Mouse (Mus musculus): ENCODE data around the gene Gnai2. TPM values are rescaled to one million over a fixed set of nuclear protein-coding genes. Genes with fewer than 3 reads are reported as not detected.

Gene Gnai2
- polyA plus RNA-seq, 1 experiment from 2014 or later = 397 TPM

- Histone ChIP-seq H3K9ac (peak overlapping the region; percentile 67), H3K4me3 (peak overlapping the region; percentile 23; the same call in 1 of the 2 replicates), H3K27me3 (no peaks in the 10 kb centered on the region), H3K4me2 (peak overlapping the region; percentile 99), H3K36me3 (ENCODE audit: poor library complexity, severe bottlenecking) (peaks cover 30% of the 10 kb centered on the region), H3K9me3 (replicated peaks) (no peaks in the 10 kb centered on the region), H3K27ac (peak overlapping the region; percentile 99), H3K4me1 (peaks cover 87% of the 10 kb centered on the region)
- no peak for ATAC-seq
- WGBS = 11% methylated on average over 20 of the region's 20 CpGs
Observed at GRCm38 (mm10) chr9:107627387-107628255, 7.5 kb downstream of the Gnai2 start.

GRCm38 (mm10) chr9:107626844-107627277, 8.3 kb downstream of the Gnai2 start:
- Histone ChIP-seq H3K9ac (peak overlapping the region; percentile 67), H3K27me3 (no peaks in the 10 kb centered on the region), H3K4me3 (peak overlapping the region; percentile 23), H3K9me3 (replicated peaks) (no peaks in the 10 kb centered on the region), H3K4me1 (peaks cover 79% of the 10 kb centered on the region), H3K4me2 (peak overlapping the region; percentile 99), H3K36me3 (ENCODE audit: poor library complexity, severe bottlenecking) (peaks cover 37% of the 10 kb centered on the region), H3K27ac (peak overlapping the region; percentile 99)
- WGBS = 0% methylated on average over 1 of the region's 2 CpGs
- peak; percentile 75 for ATAC-seq

DNA sequence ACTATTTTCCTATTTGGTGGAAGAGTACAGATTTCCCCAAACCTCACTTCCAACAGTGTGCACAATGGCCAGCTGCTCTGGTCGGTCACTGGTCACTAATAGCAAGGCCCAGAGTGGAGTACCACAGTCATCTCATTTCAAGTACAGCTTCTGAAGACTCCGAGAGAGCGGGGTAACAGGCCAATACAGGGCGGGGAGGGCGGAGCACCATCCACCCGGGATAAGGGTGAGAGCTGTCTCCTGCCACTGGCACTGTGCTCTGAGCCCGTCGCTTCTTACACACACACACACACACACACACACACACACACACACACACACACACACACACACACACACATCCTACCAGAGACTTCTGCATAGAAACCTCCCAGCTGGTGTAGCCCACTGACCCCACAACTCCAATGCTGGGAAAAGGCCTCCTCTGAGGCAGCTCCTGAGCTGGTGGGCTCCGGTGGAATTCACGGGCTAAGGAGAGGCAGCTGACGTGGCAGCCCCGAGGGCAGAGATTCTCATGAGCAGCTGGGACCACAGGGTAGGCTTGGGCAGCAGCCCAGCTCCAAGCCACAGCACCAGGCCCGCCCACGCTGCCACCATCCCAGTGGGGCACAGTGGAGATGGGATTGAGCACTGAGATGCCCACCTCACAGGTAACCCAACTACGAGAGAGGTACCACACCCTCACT, 8.9 kb downstream of the Gnai2 start:
- 21% methylated on average over 13 of the region's 15 CpGs for WGBS
- Histone ChIP-seq H3K4me2 (peak overlapping the region; percentile 99), H3K9ac (peak overlapping the region; percentile 67), H3K36me3 (ENCODE audit: poor library complexity, severe bottlenecking) (peaks cover 38% of the 10 kb centered on the region), H3K4me1 (peaks cover 74% of the 10 kb centered on the region), H3K27ac (peak overlapping the region; percentile 99), H3K4me3 (peak overlapping the region; percentile 23), H3K27me3 (no peaks in the 10 kb centered on the region), H3K9me3 (replicated peaks) (no peaks in the 10 kb centered on the region)
- peak; percentile 66 for ATAC-seq

GRCm38 (mm10) chr9:107625351-107626128, 9.6 kb downstream of the Gnai2 start:
- peaks cover 66% of the 10 kb centered on the region for H3K4me1 ChIP-seq
- no peaks in the 10 kb centered on the region for H3K27me3 ChIP-seq
- 88% methylated on average over 12 of the region's 12 CpGs for WGBS
- no peaks in the 10 kb centered on the region for H3K9me3 ChIP-seq (replicated peaks)
- ATAC-seq = no peak
- no peak overlapping the region; the same call in 1 of the 2 replicates for H3K4me2 ChIP-seq
- H3K27ac ChIP-seq = peak overlapping the region; percentile 99
- H3K36me3 ChIP-seq (ENCODE audit: poor library complexity, severe bottlenecking) = peaks cover 40% of the 10 kb centered on the region
- no peak overlapping the region for H3K4me3 ChIP-seq
- peak overlapping the region; percentile 34; the same call in 1 of the 2 replicates for H3K9ac ChIP-seq

- H3K9ac ChIP-seq = peak overlapping the region; percentile 34; the same call in 1 of the 2 replicates
- H3K9me3 ChIP-seq (replicated peaks) = no peaks in the 10 kb centered on the region
- H3K27ac ChIP-seq = peak overlapping the region; percentile 99
- no peak overlapping the region for H3K4me2 ChIP-seq
- H3K4me3 ChIP-seq = no peak overlapping the region
- 84% methylated on average over 3 of the region's 3 CpGs for whole genome bisulfite sequencing
- no peak for ATAC-seq
- peaks cover 46% of the 10 kb centered on the region for H3K36me3 ChIP-seq (ENCODE audit: poor library complexity, severe bottlenecking)
- peaks cover 60% of the 10 kb centered on the region for H3K4me1 ChIP-seq
- no peaks in the 10 kb centered on the region for H3K27me3 ChIP-seq
Observed at GRCm38 (mm10) chr9:107624951-107625350, 10.2 kb downstream of the Gnai2 start.

DNA sequence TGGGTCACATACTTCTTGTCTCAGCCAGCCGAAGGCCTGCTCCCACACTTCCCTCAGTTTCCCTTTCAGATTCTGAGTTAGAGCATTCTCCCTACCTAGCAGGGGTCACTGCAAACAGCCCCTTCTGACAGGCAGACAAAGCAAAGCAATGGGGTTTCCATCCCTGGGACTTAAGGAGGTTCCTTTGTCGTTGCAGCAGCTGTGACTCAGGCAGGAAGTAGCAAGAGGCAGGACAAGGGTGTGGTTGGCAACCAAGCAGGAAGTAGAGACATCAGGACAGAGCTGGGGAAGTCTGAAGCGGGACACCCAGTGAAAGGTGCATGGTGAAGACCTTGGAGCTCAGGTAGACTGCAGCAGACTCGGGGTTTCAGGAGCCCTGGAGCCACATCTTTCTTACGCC, 10.6 kb downstream of the Gnai2 start:
- H3K9ac ChIP-seq = peak overlapping the region; percentile 34; the same call in 1 of the 2 replicates
- H3K4me1 ChIP-seq = peaks cover 60% of the 10 kb centered on the region
- peak overlapping the region; percentile 11; the same call in 1 of the 2 replicates for H3K27ac ChIP-seq
- no peak overlapping the region for H3K4me3 ChIP-seq
- H3K27me3 ChIP-seq = no peaks in the 10 kb centered on the region
- no peaks in the 10 kb centered on the region for H3K9me3 ChIP-seq (replicated peaks)
- 71% methylated on average over 5 of the region's 5 CpGs for WGBS
- H3K4me2 ChIP-seq = no peak overlapping the region
- peaks cover 50% of the 10 kb centered on the region for H3K36me3 ChIP-seq (ENCODE audit: poor library complexity, severe bottlenecking)
- no peak for ATAC-seq

DNA sequence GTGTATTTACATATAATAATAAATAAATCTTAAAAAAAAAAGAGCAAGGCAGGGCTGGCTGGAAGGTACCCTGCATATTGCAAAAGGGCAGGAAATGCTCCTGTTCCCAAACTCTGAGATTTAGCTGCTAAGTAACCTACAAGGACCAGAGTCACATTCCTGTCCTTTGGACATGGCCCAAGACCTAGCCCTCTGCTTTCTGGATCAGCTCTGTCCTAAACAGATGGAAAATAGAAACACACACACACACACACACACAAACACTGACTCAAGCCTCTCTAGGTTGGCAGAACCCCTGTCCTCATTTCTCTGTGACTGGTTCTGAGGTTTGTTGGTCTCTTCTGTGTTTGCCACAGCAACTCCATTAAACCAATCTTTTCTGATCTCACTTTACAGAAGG, 14.2 kb downstream of the Gnai2 start:
- no peak overlapping the region for H3K27ac ChIP-seq
- H3K9me3 ChIP-seq (replicated peaks) = no peaks in the 10 kb centered on the region
- H3K4me1 ChIP-seq = peaks cover 39% of the 10 kb centered on the region
- no peak overlapping the region for H3K4me2 ChIP-seq
- H3K36me3 ChIP-seq (ENCODE audit: poor library complexity, severe bottlenecking) = peaks cover 84% of the 10 kb centered on the region
- H3K9ac ChIP-seq = no peak overlapping the region
- no peaks in the 10 kb centered on the region for H3K27me3 ChIP-seq
- no peak overlapping the region for H3K4me3 ChIP-seq
- ATAC-seq = no peak

DNA sequence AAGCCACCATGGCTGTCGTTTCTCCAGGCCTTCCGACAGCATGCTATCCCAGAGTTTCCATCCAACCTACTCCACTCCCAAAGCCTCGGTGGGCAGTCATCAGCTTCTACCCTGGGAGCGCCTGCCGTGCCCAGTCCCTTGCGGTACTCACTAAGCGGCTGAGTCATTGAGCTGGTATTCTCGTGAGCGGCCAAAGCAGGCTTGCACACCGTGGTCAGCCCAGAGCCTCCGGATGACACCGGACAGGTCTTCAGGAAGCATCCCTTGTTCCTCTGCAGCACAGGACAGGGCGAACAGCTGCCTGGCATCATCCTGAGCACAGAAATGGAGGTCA, 15.7 kb downstream of the Gnai2 start:
- H3K4me2 ChIP-seq = no peak overlapping the region
- H3K4me3 ChIP-seq = no peak overlapping the region
- WGBS = 87% methylated on average over 13 of the region's 13 CpGs
- peak overlapping the region; percentile 28; the same call in 1 of the 2 replicates for H3K27ac ChIP-seq
- peaks cover 24% of the 10 kb centered on the region for H3K4me1 ChIP-seq
- H3K9me3 ChIP-seq (replicated peaks) = no peaks in the 10 kb centered on the region
- ATAC-seq = no peak
- peaks cover 86% of the 10 kb centered on the region for H3K36me3 ChIP-seq (ENCODE audit: poor library complexity, severe bottlenecking)
- no peak overlapping the region for H3K9ac ChIP-seq
- H3K27me3 ChIP-seq = no peaks in the 10 kb centered on the region

GRCm38 (mm10) chr9:107618778-107619545, 16.2 kb downstream of the Gnai2 start:
- no peaks in the 10 kb centered on the region for H3K9me3 ChIP-seq (replicated peaks)
- WGBS = 59% methylated on average over 13 of the region's 13 CpGs
- H3K9ac ChIP-seq = peak overlapping the region; percentile 1; the same call in 1 of the 2 replicates
- H3K4me1 ChIP-seq = peaks cover 21% of the 10 kb centered on the region
- H3K4me3 ChIP-seq = no peak overlapping the region
- peak overlapping the region; percentile 60 for H3K27ac ChIP-seq
- no peak overlapping the region for H3K4me2 ChIP-seq
- H3K36me3 ChIP-seq (ENCODE audit: poor library complexity, severe bottlenecking) = peaks cover 86% of the 10 kb centered on the region
- 0 out of 2 replicates have a peak, but pooled peaks have one; percentile 11 for ATAC-seq
- H3K27me3 ChIP-seq = no peaks in the 10 kb centered on the region

GRCm38 (mm10) chr9:107618098-107618497, 17.1 kb downstream of the Gnai2 start:
- Histone ChIP-seq H3K36me3 (ENCODE audit: poor library complexity, severe bottlenecking) (peaks cover 84% of the 10 kb centered on the region), H3K27ac (peak overlapping the region; percentile 60; the same call in 1 of the 2 replicates), H3K27me3 (no peaks in the 10 kb centered on the region), H3K4me1 (peaks cover 20% of the 10 kb centered on the region), H3K4me2 (no peak overlapping the region), H3K9me3 (replicated peaks) (no peaks in the 10 kb centered on the region), H3K9ac (no peak overlapping the region), H3K4me3 (no peak overlapping the region)
- ATAC-seq = no peak
- WGBS = 88% methylated on average over 6 of the region's 6 CpGs

GRCm38 (mm10) chr9:107617461-107617860, 17.7 kb downstream of the Gnai2 start:
- 82% methylated on average over 2 of the region's 2 CpGs for WGBS
- Histone ChIP-seq H3K4me2 (no peak overlapping the region), H3K9me3 (replicated peaks) (no peaks in the 10 kb centered on the region), H3K4me1 (peaks cover 23% of the 10 kb centered on the region), H3K4me3 (no peak overlapping the region), H3K27ac (no peak overlapping the region), H3K36me3 (ENCODE audit: poor library complexity, severe bottlenecking) (peaks cover 78% of the 10 kb centered on the region), H3K9ac (no peak overlapping the region), H3K27me3 (no peaks in the 10 kb centered on the region)
- no peak for ATAC-seq
